Mouse (Mus musculus): Measurements from ENCODE around the gene Nrcam.

Nrcam gene

GRCm38 (mm10) chr12:44432727-44433126 is 104.0 kb downstream of the Nrcam start:
- no peak for DNase-seq (ENCODE audit: low spot score in 2 of 2)

- DNase-seq (ENCODE audit: low spot score in 2 of 2): no peak
Observed at GRCm38 (mm10) chr12:44437046-44437827, 108.6 kb downstream of the Nrcam start.

DNA sequence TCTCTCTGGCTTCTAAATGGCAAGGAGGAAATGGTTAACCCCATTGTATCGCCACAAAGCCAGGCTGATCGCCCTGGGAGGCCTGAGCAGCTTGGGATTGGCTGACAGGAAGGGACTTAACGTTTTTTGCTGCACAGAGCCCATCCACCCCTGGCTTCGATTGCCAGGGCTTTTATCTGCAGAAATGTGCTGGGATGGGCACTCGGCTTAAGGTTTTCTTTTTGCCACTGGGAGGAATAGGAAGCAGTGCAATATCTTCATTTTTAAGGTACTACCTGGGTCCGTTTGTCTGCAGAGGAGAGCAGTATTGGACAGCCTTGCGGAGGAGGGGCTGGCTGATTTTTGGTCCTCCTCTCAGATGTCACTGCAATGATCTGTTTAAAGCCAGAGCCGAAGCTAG is 110.2 kb downstream of the Nrcam start:
- peak in 1 of 2 experiments; percentile 22 for DNase-seq (ENCODE audit: low spot score in 2 of 2)

DNA sequence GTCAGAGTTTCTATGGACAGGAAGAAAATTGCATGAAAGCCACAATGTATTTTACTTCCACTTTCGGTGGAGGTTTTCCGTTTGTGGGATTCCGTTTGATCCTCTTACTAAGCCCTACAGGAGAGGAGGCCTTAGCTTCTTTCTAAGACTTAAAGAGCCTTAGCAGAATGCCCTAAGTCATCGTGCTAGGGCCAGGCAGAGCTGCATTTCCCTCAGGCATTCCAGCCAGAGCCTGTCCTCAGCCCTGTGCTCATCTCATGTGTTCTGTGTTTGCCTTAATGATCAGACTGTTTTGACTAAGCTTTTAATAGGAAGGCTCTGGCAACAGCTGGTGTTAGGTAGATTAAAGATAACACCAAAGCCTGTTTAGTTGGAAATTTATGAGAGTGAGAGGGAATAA is 111.5 kb downstream of the Nrcam start:
- no peak for DNase-seq (ENCODE audit: low spot score in 2 of 2)

DNA sequence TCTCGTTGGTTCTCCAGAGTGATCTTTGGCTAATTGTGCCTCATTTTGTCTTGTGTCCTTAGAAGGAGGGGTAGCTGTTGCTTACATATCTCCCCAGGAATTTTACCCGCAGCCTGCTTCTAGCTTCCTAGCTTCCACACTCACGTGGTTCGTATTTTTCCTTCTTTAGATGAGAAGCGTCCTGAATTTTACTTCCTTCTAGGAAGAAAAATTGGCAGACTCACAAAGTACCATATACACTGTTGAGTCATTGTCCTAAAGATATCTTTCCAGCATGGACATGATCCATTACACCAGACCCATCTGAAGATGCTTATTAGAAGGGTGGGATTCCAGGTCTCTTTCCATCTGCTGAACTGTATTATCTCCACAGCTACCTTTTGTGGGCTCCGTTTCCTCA is 122.2 kb downstream of the Nrcam start:
- DNase-seq (ENCODE audit: low spot score in 2 of 2): no peak

DNA sequence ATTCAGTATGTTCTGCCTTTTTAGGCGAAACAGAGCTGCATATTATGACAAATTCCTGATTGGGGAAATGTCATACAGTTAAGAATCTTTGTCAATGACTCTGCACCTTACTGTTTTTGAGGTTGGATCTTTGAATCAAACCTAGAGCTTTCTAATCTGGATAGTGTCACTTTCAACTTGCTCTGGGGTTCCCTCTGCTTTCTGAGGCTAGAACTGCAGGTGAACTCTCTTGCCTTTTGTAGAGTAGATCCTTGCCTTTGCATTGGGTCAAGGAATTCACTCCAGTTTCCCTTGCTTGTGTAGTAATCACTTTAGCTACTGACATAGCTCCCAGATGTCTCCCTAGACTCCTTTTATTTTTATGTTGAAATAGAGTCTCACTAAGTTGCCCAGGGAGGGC is 123.1 kb downstream of the Nrcam start:
- no peak for DNase-seq (ENCODE audit: low spot score in 2 of 2)

DNA sequence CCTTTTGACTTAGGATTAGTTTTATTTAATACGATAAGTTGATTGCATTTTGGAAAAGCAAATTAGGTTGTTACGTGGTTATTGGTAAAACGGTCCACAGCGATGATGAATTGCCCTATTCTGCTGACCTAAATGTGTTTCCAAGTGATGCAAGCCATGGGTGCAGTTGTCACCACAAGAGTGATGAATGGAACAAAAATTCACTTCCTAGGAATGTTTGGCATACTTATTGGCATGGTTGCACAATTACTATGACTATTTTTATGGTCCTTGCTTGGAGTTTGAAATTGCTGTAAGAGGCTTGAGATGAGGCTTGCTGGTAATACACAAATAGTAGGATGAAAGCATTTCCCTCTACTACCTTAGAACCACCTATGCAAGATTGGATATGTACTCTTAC is 125.1 kb downstream of the Nrcam start:
- DNase-seq (ENCODE audit: low spot score in 2 of 2): no peak

GRCm38 (mm10) chr12:44457961-44458360 is 129.3 kb downstream of the Nrcam start:
- no peak for DNase-seq (ENCODE audit: low spot score in 2 of 2)

DNA sequence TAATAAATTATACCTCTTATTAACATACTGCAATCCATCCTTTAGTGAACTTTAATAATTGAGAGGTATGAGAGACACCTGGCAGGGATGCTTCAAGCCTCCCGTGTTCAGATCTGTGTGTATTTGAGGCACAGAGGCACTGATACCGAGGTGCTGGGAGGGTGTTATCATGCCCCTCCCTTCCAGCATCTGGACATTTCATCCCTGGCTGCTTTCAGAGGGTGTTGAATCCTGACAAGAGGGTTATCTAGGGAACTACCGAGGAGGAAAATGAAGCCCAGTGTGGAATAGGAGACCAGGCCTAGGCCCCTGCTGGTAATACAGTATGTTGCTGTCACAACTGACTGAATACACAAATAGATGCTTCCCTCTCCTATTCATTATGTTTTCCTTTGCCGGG is 133.8 kb downstream of the Nrcam start:
- no peak for DNase-seq (ENCODE audit: low spot score in 2 of 2)

- DNase-seq (ENCODE audit: low spot score in 2 of 2): no peak
Observed at GRCm38 (mm10) chr12:44462976-44463375, 134.3 kb downstream of the Nrcam start.

DNA sequence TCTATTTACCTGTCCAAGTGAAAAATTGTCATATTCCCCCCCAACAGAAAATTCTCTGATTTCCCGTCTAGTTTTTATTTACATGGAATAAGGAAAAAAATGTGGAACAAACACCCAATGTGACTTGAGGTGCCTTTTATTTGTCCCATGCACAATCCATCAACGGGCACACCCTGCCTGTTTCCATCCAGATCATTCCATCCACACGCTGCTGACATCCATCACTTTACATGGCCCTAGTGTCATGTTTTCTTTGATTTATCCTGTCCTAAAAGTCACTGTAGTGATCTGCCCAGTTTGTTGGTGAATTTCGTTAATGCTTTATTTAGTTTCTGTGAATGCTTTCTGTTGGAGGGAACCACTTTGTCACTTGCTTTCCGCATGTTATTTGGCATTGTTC is 142.4 kb downstream of the Nrcam start:
- no peak for DNase-seq (ENCODE audit: low spot score in 2 of 2)

- DNase-seq (ENCODE audit: low spot score in 2 of 2): no peak
Observed at GRCm38 (mm10) chr12:44475355-44475754, 146.7 kb downstream of the Nrcam start.

GRCm38 (mm10) chr12:44479260-44480030 is 150.8 kb downstream of the Nrcam start:
- no peak for DNase-seq (ENCODE audit: low spot score in 2 of 2)

GRCm38 (mm10) chr12:44480031-44480419 is 151.3 kb downstream of the Nrcam start:
- DNase-seq (ENCODE audit: low spot score in 2 of 2): no peak

DNA sequence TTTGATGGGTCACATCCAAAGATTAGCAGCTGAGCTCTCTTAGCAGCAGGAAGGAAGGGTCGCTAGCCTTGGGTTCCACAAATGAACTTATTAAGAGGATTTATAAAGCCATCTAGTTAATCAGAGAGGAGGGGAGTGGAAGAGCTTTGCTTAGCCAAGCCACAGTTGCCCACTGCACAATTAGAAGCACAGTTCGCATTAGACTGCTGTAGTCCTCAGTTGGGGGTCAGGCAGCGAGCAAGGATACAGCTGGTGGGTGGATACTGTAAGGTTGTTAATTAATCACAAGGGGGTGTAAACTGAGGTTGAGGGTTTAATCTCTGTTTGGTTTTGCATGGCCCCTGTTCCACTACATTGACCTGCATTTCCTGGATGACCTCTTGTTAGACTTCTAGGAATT is 152.7 kb downstream of the Nrcam start:
- DNase-seq (ENCODE audit: low spot score in 2 of 2): no peak

DNA sequence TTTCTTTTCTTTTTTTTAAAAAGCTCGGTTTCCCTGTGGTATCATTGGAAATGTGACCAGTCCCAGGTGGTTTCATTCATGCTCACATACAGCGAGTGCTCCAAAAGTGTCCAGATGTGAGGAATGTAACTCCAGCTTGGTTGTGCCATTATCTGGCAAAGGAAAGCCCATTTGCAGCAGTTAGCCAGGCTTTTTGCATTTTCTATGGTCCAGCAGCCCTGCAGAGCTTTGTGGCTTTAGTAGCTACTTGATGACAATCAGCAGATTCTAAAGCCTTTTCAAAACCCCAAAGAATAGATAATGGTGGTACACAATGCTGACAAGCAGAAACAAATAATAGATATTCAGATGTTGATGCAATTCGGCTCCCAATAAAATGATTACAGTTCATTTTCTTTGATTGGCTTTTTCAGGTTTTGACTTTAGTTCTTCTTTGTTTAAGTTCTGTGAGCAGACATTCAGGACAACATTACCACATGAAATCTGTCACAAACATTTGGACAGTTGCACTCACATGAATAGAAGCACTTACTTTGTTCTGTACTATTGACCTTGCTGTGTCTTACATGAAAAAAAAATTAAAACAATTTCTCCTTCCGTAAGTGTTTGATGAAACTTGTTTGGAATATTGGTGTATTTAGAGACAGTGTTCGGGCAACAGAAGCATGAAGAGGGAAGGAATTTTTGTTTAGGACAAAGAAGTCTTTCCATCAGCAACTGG is 164.2 kb downstream of the Nrcam start:
- DNase-seq (ENCODE audit: low spot score in 2 of 2): no peak

GRCm38 (mm10) chr12:44497762-44498161 is 169.1 kb downstream of the Nrcam start:
- no peak for DNase-seq (ENCODE audit: low spot score in 2 of 2)

- DNase-seq (ENCODE audit: low spot score in 2 of 2): no peak
Observed at GRCm38 (mm10) chr12:44498872-44499271, 170.2 kb downstream of the Nrcam start.

DNA sequence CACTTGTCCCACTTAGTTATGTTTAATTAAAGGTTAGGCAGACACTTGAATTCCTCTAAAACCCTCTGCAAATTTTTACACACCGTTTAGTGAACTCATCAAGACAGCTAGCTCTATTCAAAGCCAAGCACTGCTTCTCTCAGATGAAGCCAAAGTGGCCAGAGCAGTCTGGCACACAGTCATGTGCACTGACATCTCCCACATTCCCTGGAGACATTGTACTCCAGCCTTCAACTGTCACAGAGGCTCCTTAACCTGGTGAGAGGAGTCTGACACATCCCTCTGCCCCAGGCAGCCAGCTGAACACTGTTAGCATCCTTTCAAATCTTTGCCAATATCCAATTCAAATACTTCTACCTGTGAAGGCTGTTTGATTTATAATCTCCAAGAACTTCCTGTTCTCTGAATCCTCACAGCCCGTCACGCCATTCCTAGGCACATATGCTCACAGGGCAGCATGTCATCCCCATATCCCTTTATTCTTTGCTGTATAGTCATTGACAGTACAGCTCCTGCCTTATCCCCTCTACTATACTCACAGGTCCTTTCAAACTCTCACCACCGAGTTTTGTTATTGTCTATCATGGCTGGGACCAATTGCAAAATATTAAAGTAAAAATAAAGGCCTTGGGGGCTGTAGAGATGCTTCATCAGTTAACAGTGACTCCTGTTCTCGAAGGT is 173.3 kb downstream of the Nrcam start:
- no peak for DNase-seq (ENCODE audit: low spot score in 2 of 2)

GRCm38 (mm10) chr12:44503737-44504136 is 175.1 kb downstream of the Nrcam start:
- DNase-seq (ENCODE audit: low spot score in 2 of 2): no peak

- no peak for DNase-seq (ENCODE audit: low spot score in 2 of 2)
Observed at GRCm38 (mm10) chr12:44508635-44509034, 179.9 kb downstream of the Nrcam start.

Measured in right cerebral cortex, adult 2 months (tissue).